Mouse (Mus musculus) lung, adult 2 months (tissue): ENCODE results near the gene Plpp3.

Experiments used
- CTCF ChIP-seq: fragments of 200-500 bp; IDR thresholded peaks from 2 replicates; pipeline ENCODE4 v1.5.1; 2011; ENCODE audit warnings: mild to moderate bottlenecking, low read length, control low read depth; ENCODE audit not compliant: insufficient read depth
- POLR2A ChIP-seq: fragments of 200-500 bp; IDR thresholded peaks from 2 replicates; pipeline ENCODE4 v1.6.1; 2011; ENCODE audit warnings: low read depth, mild to moderate bottlenecking, control low read depth, low read length, borderline replicate concordance; ENCODE audit errors: extremely low read depth

- no peak for TF ChIP-seq CTCF
- no peak for TF ChIP-seq POLR2A
These were observed 14.3 kb downstream of the Plpp3 start for GRCm38 (mm10) chr4:105171432-105171831.
